Comparison of ENCODE assay signal across 17 mouse cellular contexts in genomic region chr3:96128128-96128527, GRCm38 (mm10). TPM values are rescaled to one million over a fixed set of nuclear protein-coding genes. Genes with fewer than 3 reads are reported as not detected.
DNase-seq lines count a peak whose midpoint lies in the region; ATAC-seq and TF ChIP-seq lines count a peak whose summit lies in the region.
"Had no signal": no experiment of that assay in that cellular context is flagged by ENCODE, and none has a peak within 500 bp of the region (broad histone marks: within the 10 kb centered on the region; RNA-seq: fewer than 3 reads in every experiment).

No protein-coding gene starts in this region.

- no peaks in the 10 kb centered on the region for H3K9me3 ChIP-seq in heart, embryonic 13.5 days
- H3K9me3 ChIP-seq: embryonic facial prominence, embryonic 13.5 days; forebrain, embryonic 13.5 days; hindbrain, embryonic 13.5 days; limb, embryonic 12.5 days; lung, embryonic 15.5 days had no signal

- intact Hi-C loops in heart, postnatal 25 days (cut with DNase I), result no loop called here

- TF ChIP-seq POLR2A in embryonic fibroblast, embryonic 13.5 days (IDR thresholded peaks at IDR 0.05; ENCODE audit: low read depth, low read length), result no peak

- H3K4me1 ChIP-seq in heart, embryonic 13.5 days, result peaks cover 40% of the 10 kb centered on the region
- peaks cover 4% of the 10 kb centered on the region for H3K4me1 ChIP-seq in embryonic fibroblast, embryonic 13.5 days (ENCODE audit: control insufficient read depth, insufficient read depth, low read length)
- H3K4me1 ChIP-seq: hindbrain, embryonic 13.5 days; limb, embryonic 12.5 days had no signal

- no peak for ATAC-seq in heart, embryonic 13.5 days (ENCODE audit: extremely low read depth, insufficient number of reproducible peaks, low FRiP score, low TSS enrichment)
- ATAC-seq in cerebellum, adult (ENCODE audit: insufficient number of reproducible peaks, low FRiP score, low TSS enrichment), result no peak
- ATAC-seq: forebrain, embryonic 13.5 days; intestine, postnatal 0 days had no signal

- H3K27ac ChIP-seq in heart, embryonic 13.5 days (replicated peaks), result peak overlapping the region; percentile 74
- H3K27ac ChIP-seq in embryonic fibroblast, embryonic 13.5 days (ENCODE audit: insufficient read depth, low read length), result peak overlapping the region; percentile 43; the same call in 1 of the 2 replicates
- H3K27ac ChIP-seq: embryonic facial prominence, embryonic 13.5 days; forebrain, embryonic 13.5 days; hindbrain, embryonic 13.5 days; limb, embryonic 12.5 days; lung, embryonic 15.5 days had no signal

- H3K36me3 ChIP-seq in heart, embryonic 13.5 days, result 0 out of 2 replicates have a peak, but pooled peaks cover 7% of the 10 kb centered on the region
- H3K36me3 ChIP-seq: embryonic facial prominence, embryonic 13.5 days; hindbrain, embryonic 13.5 days; lung, embryonic 15.5 days had no signal

- TF ChIP-seq CTCF in embryonic fibroblast, embryonic 13.5 days (IDR thresholded peaks at IDR 0.05; ENCODE audit: borderline replicate concordance, insufficient read depth, low read length), result no peak

- H3K4me3 ChIP-seq in heart, embryonic 13.5 days, result no peak overlapping the region
- H3K4me3 ChIP-seq in embryonic fibroblast, embryonic 13.5 days (ENCODE audit: insufficient read depth, low read length), result no peak overlapping the region
- H3K4me3 ChIP-seq: embryonic facial prominence, embryonic 13.5 days; forebrain, embryonic 13.5 days; hindbrain, embryonic 13.5 days; limb, embryonic 12.5 days; lung, embryonic 15.5 days had no signal

- no peak for DNase-seq in heart, postnatal 25 days (ENCODE audit: low spot score)
- peak; percentile 29 for DNase-seq in Muller cell, postnatal 12 days (ENCODE audit: inconsistent ontology term)
- peak; percentile 9 for DNase-seq in kidney, postnatal 14 days
- no peak for DNase-seq in layer of hippocampus, adult 11-12 months (ENCODE audit: low spot score)
- DNase-seq: adrenal gland, adult 2 months; cerebellum, postnatal 10 days; right cerebral cortex, adult 18-20 months; thymus, postnatal 14 days had no signal

- no peaks in the 10 kb centered on the region for H3K27me3 ChIP-seq in heart, embryonic 13.5 days (replicated peaks)
- H3K27me3 ChIP-seq: embryonic facial prominence, embryonic 13.5 days; forebrain, embryonic 13.5 days; hindbrain, embryonic 13.5 days; limb, embryonic 12.5 days; lung, embryonic 15.5 days had no signal

- H3K4me2 ChIP-seq in heart, embryonic 13.5 days, result peak overlapping the region; percentile 13; the same call in 1 of the 2 replicates
- H3K4me2 ChIP-seq: embryonic facial prominence, embryonic 13.5 days; forebrain, embryonic 13.5 days; hindbrain, embryonic 13.5 days; limb, embryonic 12.5 days; lung, embryonic 15.5 days had no signal

- H3K9ac ChIP-seq in heart, embryonic 13.5 days, result no peak overlapping the region
- H3K9ac ChIP-seq: embryonic facial prominence, embryonic 13.5 days; forebrain, embryonic 13.5 days; hindbrain, embryonic 13.5 days; limb, embryonic 12.5 days; lung, embryonic 15.5 days had no signal

RNA-seq across cellular contexts. Expression of gene Otud7b, which starts 23.8 kb away (rescaled TPM):
- polyA plus RNA-seq in heart, embryonic 13.5 days (2015; fragmentation: Nextera tagmentation; extraction: Ambion mirVana), result 14.9 and 17.2 TPM in 2 replicates
- 10 to 100 TPM; 52.2 to 54.5 TPM for total RNA-seq in heart, postnatal 25 days (2021)
- 26.0 and 30.0 TPM in 2 replicates for polyA plus RNA-seq in embryonic fibroblast, embryonic 13.5 days (2011; ENCODE audit: insufficient read length, low read depth, missing spikeins)

RNA-seq across cellular contexts. Expression of gene Mtmr11, which starts 33.7 kb away (rescaled TPM):
- 6.4 and 7.2 TPM in 2 replicates for polyA plus RNA-seq in heart, embryonic 13.5 days (2015; fragmentation: Nextera tagmentation; extraction: Ambion mirVana)
- 1 to 10 TPM; 3.2 TPM for total RNA-seq in heart, postnatal 25 days (2021)
- 41.8 and 52.6 TPM in 2 replicates for polyA plus RNA-seq in embryonic fibroblast, embryonic 13.5 days (2011; ENCODE audit: insufficient read length, low read depth, missing spikeins)

RNA-seq across cellular contexts. Expression of gene Sf3b4, which starts 44.0 kb away (rescaled TPM):
- 97.7 and 98.6 TPM in 2 replicates for polyA plus RNA-seq in heart, embryonic 13.5 days (2015; fragmentation: Nextera tagmentation; extraction: Ambion mirVana)
- 10 to 100 TPM; 16.9 to 17.2 TPM for total RNA-seq in heart, postnatal 25 days (2021)
- polyA plus RNA-seq in embryonic fibroblast, embryonic 13.5 days (2011; ENCODE audit: insufficient read length, low read depth, missing spikeins), result 63.3 and 70.6 TPM in 2 replicates

RNA-seq across cellular contexts. Expression of gene Sv2a, which starts 52.8 kb away (rescaled TPM):
- 13.5 and 14.0 TPM in 2 replicates for polyA plus RNA-seq in heart, embryonic 13.5 days (2015; fragmentation: Nextera tagmentation; extraction: Ambion mirVana)
- 1 to 10 TPM; 5.0 to 6.5 TPM for total RNA-seq in heart, postnatal 25 days (2021)
- 1.8 and 2.0 TPM in 2 replicates for polyA plus RNA-seq in embryonic fibroblast, embryonic 13.5 days (2011; ENCODE audit: insufficient read length, low read depth, missing spikeins)

Comparison
In these comparisons a context has a peak if more than half of its experiments do, and no peak if none do; other contexts are left out.
1. DNase-seq: peak in Muller cell, postnatal 12 days (single experiment) and kidney, postnatal 14 days (single experiment); none in heart, postnatal 25 days (single experiment) and layer of hippocampus, adult 11-12 months (single experiment).